Mouse (Mus musculus): Measurements from ENCODE around the gene Rgs13. TPM values are rescaled to one million over a fixed set of nuclear protein-coding genes. Genes with fewer than 3 reads are reported as not detected.
"Not testable (repeated sequence)": the region's sequence is repeated elsewhere in the genome, so short reads cannot be mapped to it uniquely, and the experiment has no call there.

Gene Rgs13
- polyA plus RNA-seq, 1 experiment from 2014 or later = 0.67 TPM

DNA sequence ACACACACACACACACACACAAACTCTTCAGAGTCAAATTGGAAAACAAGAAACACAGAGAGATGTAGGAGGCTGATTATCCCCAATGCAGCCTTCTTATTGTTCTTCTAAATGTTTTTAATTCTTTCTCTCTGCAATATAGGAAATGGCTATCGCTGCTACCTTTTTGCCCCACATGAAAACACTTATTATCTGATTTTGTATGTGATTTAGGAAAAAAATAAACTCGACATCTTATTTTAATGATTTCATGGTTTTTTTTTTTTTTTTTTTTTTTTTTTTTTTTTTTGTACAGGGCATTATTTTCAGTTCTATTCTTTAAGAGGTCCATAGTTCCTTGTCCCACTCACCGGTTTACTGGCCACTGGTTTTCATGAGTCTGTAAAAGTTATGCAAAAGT lies 27.2 kb downstream of the Rgs13 start:
- Histone ChIP-seq H3K4me2 (replicated peaks; ENCODE audit: low read depth) (no peak overlapping the region), H3K4me3 (ENCODE audit: low read depth, low read length) (no peak overlapping the region), H3K27ac (replicated peaks) (no peak overlapping the region), H3K27me3 (ENCODE audit: control insufficient read depth, insufficient read depth, low read length) (no peaks in the 10 kb centered on the region), H3K36me3 (ENCODE audit: control insufficient read depth, insufficient read depth, low read length) (no peaks in the 10 kb centered on the region), H3K4me1 (replicated peaks; ENCODE audit: control insufficient read depth, insufficient read depth) (no peaks in the 10 kb centered on the region), H3K9me3 (ENCODE audit: control insufficient read depth, low read length) (no peaks in the 10 kb centered on the region), H3K9ac (ENCODE audit: low read length) (no peak overlapping the region)
- no peak for TF ChIP-seq CTCF (IDR thresholded peaks at IDR 0.05; ENCODE audit: low read depth)
- TF ChIP-seq EP300 (optimal IDR thresholded peaks at IDR 0.05) = no peak
- 81% methylated on average over 3 of the region's 3 CpGs for WGBS
- no peak for ATAC-seq (ENCODE audit: low FRiP score, low TSS enrichment)
- no peak for DNase-seq (ENCODE audit: low spot score)

GRCm38 (mm10) chr1:144141398-144141797 lies 35.8 kb downstream of the Rgs13 start:
- not testable (repeated sequence) for H3K27ac ChIP-seq (replicated peaks); H3K9ac ChIP-seq (ENCODE audit: low read length); H3K4me2 ChIP-seq (replicated peaks; ENCODE audit: low read depth); H3K36me3 ChIP-seq (ENCODE audit: control insufficient read depth, insufficient read depth, low read length); H3K4me3 ChIP-seq (ENCODE audit: low read depth, low read length); H3K4me1 ChIP-seq (replicated peaks; ENCODE audit: control insufficient read depth, insufficient read depth); DNase-seq (ENCODE audit: low spot score); H3K9me3 ChIP-seq (ENCODE audit: control insufficient read depth, low read length); H3K27me3 ChIP-seq (ENCODE audit: control insufficient read depth, insufficient read depth, low read length); ATAC-seq (ENCODE audit: low FRiP score, low TSS enrichment)
- whole genome bisulfite sequencing = 83% methylated on average over 2 of the region's 2 CpGs

DNA sequence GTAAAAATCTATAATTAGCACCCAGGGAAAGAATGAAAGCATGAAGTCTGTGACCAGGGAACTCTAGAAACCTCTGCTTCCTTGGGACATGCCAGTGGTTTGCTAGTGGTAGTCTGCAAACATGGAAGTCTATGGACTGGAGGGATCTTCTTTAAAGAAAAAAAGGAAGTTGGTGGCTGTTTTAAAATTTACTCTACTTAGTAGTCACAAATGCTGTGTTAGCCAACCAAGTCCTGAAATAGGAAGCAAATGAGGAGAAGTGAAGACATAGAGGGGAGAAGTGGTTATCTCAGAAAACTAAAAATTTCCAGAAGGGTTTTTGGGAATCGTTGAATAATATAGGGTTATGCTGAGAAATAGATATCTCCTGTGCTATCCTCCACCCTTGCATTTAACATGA lies 37.3 kb downstream of the Rgs13 start:
- H3K9me3 ChIP-seq (ENCODE audit: control insufficient read depth, low read length) = no peaks in the 10 kb centered on the region
- no peak overlapping the region for H3K9ac ChIP-seq (ENCODE audit: low read length)
- H3K36me3 ChIP-seq (ENCODE audit: control insufficient read depth, insufficient read depth, low read length) = no peaks in the 10 kb centered on the region
- no peak overlapping the region for H3K4me2 ChIP-seq (replicated peaks; ENCODE audit: low read depth)
- no peak for DNase-seq (ENCODE audit: low spot score)
- no peak for ATAC-seq (ENCODE audit: low FRiP score, low TSS enrichment)
- no peak for TF ChIP-seq CTCF (IDR thresholded peaks at IDR 0.05; ENCODE audit: low read depth)
- TF ChIP-seq EP300 (optimal IDR thresholded peaks at IDR 0.05) = no peak
- H3K27me3 ChIP-seq (ENCODE audit: control insufficient read depth, insufficient read depth, low read length) = no peaks in the 10 kb centered on the region
- 91% methylated on average over 1 of the region's 1 CpGs for WGBS
- no peak overlapping the region for H3K4me3 ChIP-seq (ENCODE audit: low read depth, low read length)
- H3K4me1 ChIP-seq (replicated peaks; ENCODE audit: control insufficient read depth, insufficient read depth) = no peaks in the 10 kb centered on the region
- H3K27ac ChIP-seq (replicated peaks) = no peak overlapping the region

GRCm38 (mm10) chr1:144127965-144128364 lies 49.2 kb downstream of the Rgs13 start:
- no peaks in the 10 kb centered on the region for H3K4me1 ChIP-seq (replicated peaks; ENCODE audit: control insufficient read depth, insufficient read depth)
- H3K4me2 ChIP-seq (replicated peaks; ENCODE audit: low read depth) = no peak overlapping the region
- 64% methylated on average over 7 of the region's 7 CpGs for WGBS
- no peak overlapping the region for H3K4me3 ChIP-seq (ENCODE audit: low read depth, low read length)
- TF ChIP-seq EP300 (optimal IDR thresholded peaks at IDR 0.05) = no peak
- H3K27me3 ChIP-seq (ENCODE audit: control insufficient read depth, insufficient read depth, low read length) = no peaks in the 10 kb centered on the region
- no peaks in the 10 kb centered on the region for H3K36me3 ChIP-seq (ENCODE audit: control insufficient read depth, insufficient read depth, low read length)
- no peak overlapping the region for H3K9ac ChIP-seq (ENCODE audit: low read length)
- ATAC-seq (ENCODE audit: low FRiP score, low TSS enrichment) (no peak), DNase-seq (ENCODE audit: low spot score) (no peak)
- H3K27ac ChIP-seq (replicated peaks) = no peak overlapping the region
- no peaks in the 10 kb centered on the region for H3K9me3 ChIP-seq (ENCODE audit: control insufficient read depth, low read length)

DNA sequence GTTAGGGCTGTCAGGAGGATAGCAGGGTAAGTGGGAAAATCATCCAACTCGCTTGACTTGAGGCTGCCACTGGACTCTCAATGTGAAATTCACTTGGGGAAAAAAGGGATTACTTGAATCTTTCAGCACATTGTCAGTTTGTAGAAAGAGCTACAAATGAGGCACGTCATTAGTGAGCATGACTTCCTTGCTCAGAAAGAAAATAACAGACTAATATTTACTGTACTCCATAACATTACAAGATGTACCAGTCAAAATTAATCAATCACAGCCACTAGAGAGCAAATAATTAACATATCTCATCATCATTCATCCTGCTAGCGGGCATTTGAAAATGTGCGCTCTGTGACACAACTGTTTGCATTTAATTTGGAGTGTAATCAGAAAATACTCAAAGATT lies 57.1 kb downstream of the Rgs13 start:
- Histone ChIP-seq H3K9me3 (ENCODE audit: control insufficient read depth, low read length) (no peaks in the 10 kb centered on the region), H3K4me2 (replicated peaks; ENCODE audit: low read depth) (no peak overlapping the region), H3K4me3 (ENCODE audit: low read depth, low read length) (no peak overlapping the region), H3K36me3 (ENCODE audit: control insufficient read depth, insufficient read depth, low read length) (no peaks in the 10 kb centered on the region), H3K4me1 (replicated peaks; ENCODE audit: control insufficient read depth, insufficient read depth) (no peaks in the 10 kb centered on the region), H3K27me3 (ENCODE audit: control insufficient read depth, insufficient read depth, low read length) (no peaks in the 10 kb centered on the region), H3K9ac (ENCODE audit: low read length) (no peak overlapping the region), H3K27ac (replicated peaks) (no peak overlapping the region)
- ATAC-seq (ENCODE audit: low FRiP score, low TSS enrichment) (no peak), DNase-seq (ENCODE audit: low spot score) (no peak)
- 75% methylated on average over 4 of the region's 4 CpGs for WGBS
- TF ChIP-seq EP300 (optimal IDR thresholded peaks at IDR 0.05) (no peak), CTCF (IDR thresholded peaks at IDR 0.05; ENCODE audit: low read depth) (no peak)

GRCm38 (mm10) chr1:144119456-144119855 lies 57.7 kb downstream of the Rgs13 start:
- H3K4me1 ChIP-seq (replicated peaks; ENCODE audit: control insufficient read depth, insufficient read depth) = no peaks in the 10 kb centered on the region
- no peak for TF ChIP-seq CTCF (IDR thresholded peaks at IDR 0.05; ENCODE audit: low read depth)
- TF ChIP-seq EP300 (optimal IDR thresholded peaks at IDR 0.05) = no peak

More at GRCm38 (mm10) chr1:144119456-144119855, 57.7 kb downstream of the Rgs13 start:
- 57% methylated on average over 2 of the region's 2 CpGs for WGBS
- Histone ChIP-seq H3K9ac (ENCODE audit: low read length) (no peak overlapping the region), H3K27ac (replicated peaks) (no peak overlapping the region), H3K9me3 (ENCODE audit: control insufficient read depth, low read length) (no peaks in the 10 kb centered on the region), H3K4me2 (replicated peaks; ENCODE audit: low read depth) (no peak overlapping the region), H3K27me3 (ENCODE audit: control insufficient read depth, insufficient read depth, low read length) (no peaks in the 10 kb centered on the region), H3K36me3 (ENCODE audit: control insufficient read depth, insufficient read depth, low read length) (no peaks in the 10 kb centered on the region), H3K4me3 (ENCODE audit: low read depth, low read length) (no peak overlapping the region)
- ATAC-seq (ENCODE audit: low FRiP score, low TSS enrichment) (no peak), DNase-seq (ENCODE audit: low spot score) (no peak)
